Mouse (Mus musculus) 416B (cell line): ENCODE results near the gene Arid2.

Source experiments
- DNase-seq: peaks from one replicate; pipeline ENCODE4 v3.0.0; 2011; ENCODE audit warnings: low read depth

The Arid2 gene

GRCm38 (mm10) chr15:96344591-96345285, 57.4 kb downstream of the Arid2 start:
- no peak for DNase-seq

GRCm38 (mm10) chr15:96345312-96345849, 58.1 kb downstream of the Arid2 start:
- no peak for DNase-seq

GRCm38 (mm10) chr15:96351432-96351831, 64.1 kb downstream of the Arid2 start:
- DNase-seq: no peak

- DNase-seq: no peak
These were observed 71.6 kb downstream of the Arid2 start for GRCm38 (mm10) chr15:96358871-96359270.

GRCm38 (mm10) chr15:96360614-96361013, 73.3 kb downstream of the Arid2 start:
- no peak for DNase-seq

- DNase-seq: no peak
These were observed 78.0 kb downstream of the Arid2 start for GRCm38 (mm10) chr15:96365351-96365750.

- DNase-seq: no peak
These were observed 79.1 kb downstream of the Arid2 start for GRCm38 (mm10) chr15:96366176-96366963.

GRCm38 (mm10) chr15:96371311-96371710, 84.0 kb downstream of the Arid2 start:
- DNase-seq: no peak

GRCm38 (mm10) chr15:96372628-96373027, 85.3 kb downstream of the Arid2 start:
- no peak for DNase-seq

GRCm38 (mm10) chr15:96373161-96373560, 85.8 kb downstream of the Arid2 start:
- DNase-seq: peak; percentile 18

- peak; percentile 54 for DNase-seq
These were observed 88.9 kb downstream of the Arid2 start for GRCm38 (mm10) chr15:96376214-96376613.

- DNase-seq: peak; percentile 97
These were observed 89.9 kb downstream of the Arid2 start for GRCm38 (mm10) chr15:96377263-96377662.

GRCm38 (mm10) chr15:96377701-96378100, 90.4 kb downstream of the Arid2 start:
- no peak for DNase-seq

- no peak for DNase-seq
These were observed 94.9 kb downstream of the Arid2 start for GRCm38 (mm10) chr15:96382223-96382622.

GRCm38 (mm10) chr15:96388565-96388964, 101.2 kb downstream of the Arid2 start:
- DNase-seq: no peak

- peak; percentile 34 for DNase-seq
These were observed 105.6 kb downstream of the Arid2 start for GRCm38 (mm10) chr15:96392878-96393277.

GRCm38 (mm10) chr15:96395071-96395470, 107.8 kb downstream of the Arid2 start:
- no peak for DNase-seq

GRCm38 (mm10) chr15:96396641-96397344, 109.5 kb downstream of the Arid2 start:
- DNase-seq: no peak

- DNase-seq: no peak
These were observed 111.0 kb downstream of the Arid2 start for GRCm38 (mm10) chr15:96398333-96398732.

GRCm38 (mm10) chr15:96405548-96405947, 118.2 kb downstream of the Arid2 start:
- DNase-seq: peak; percentile 34

GRCm38 (mm10) chr15:96406253-96406652, 118.9 kb downstream of the Arid2 start:
- DNase-seq: no peak

- no peak for DNase-seq
These were observed 119.8 kb downstream of the Arid2 start for GRCm38 (mm10) chr15:96407151-96407550.
